Mouse (Mus musculus): Measurements from ENCODE around the gene Rab31. TPM values are rescaled to one million over a fixed set of nuclear protein-coding genes. Genes with fewer than 3 reads are reported as not detected.

Gene Rab31
- polyA plus RNA-seq (2015; fragmentation: Nextera tagmentation; extraction: Ambion mirVana) = 49.8 and 50.9 TPM in 2 replicates

GRCm38 (mm10) chr17:65771951-65772934 lies at the start of gene Rab31:
TSS of gene Rab31 (minus strand) at chr17:65772752.
- Histone ChIP-seq H3K27me3 (no peaks in the 10 kb centered on the region), H3K4me3 (replicated peaks) (peak within 1 kb of the TSS; percentile 75), H3K4me2 (replicated peaks) (peak within 1 kb of the TSS; percentile 86), H3K9ac (peak within 1 kb of the TSS; percentile 70), H3K9me3 (replicated peaks) (no peaks in the 10 kb centered on the region), H3K27ac (replicated peaks) (peak within 1 kb of the TSS; percentile 56; the same call in 1 of the 2 replicates), H3K36me3 (no peaks in the 10 kb centered on the region), H3K4me1 (peaks cover 31% of the 10 kb centered on the region)
- ATAC-seq (ENCODE audit: insufficient number of reproducible peaks, low FRiP score, low TSS enrichment, low read depth) = peak; percentile 74
- WGBS = under 1% methylated on average over 75 of the region's 75 CpGs

- H3K9me3 ChIP-seq (replicated peaks) = no peaks in the 10 kb centered on the region
- H3K4me3 ChIP-seq (replicated peaks) = no peak overlapping the region
- no peaks in the 10 kb centered on the region for H3K27me3 ChIP-seq
- ATAC-seq (ENCODE audit: insufficient number of reproducible peaks, low FRiP score, low TSS enrichment, low read depth) = no peak
- H3K4me2 ChIP-seq (replicated peaks) = no peak overlapping the region
- peaks cover 69% of the 10 kb centered on the region for H3K36me3 ChIP-seq
- WGBS = 76% methylated on average over 5 of the region's 5 CpGs
- H3K4me1 ChIP-seq = no peaks in the 10 kb centered on the region
- H3K9ac ChIP-seq = no peak overlapping the region
- H3K27ac ChIP-seq (replicated peaks) = no peak overlapping the region
These were observed 47.6 kb upstream of the Rab31 start for GRCm38 (mm10) chr17:65820197-65820596.

DNA sequence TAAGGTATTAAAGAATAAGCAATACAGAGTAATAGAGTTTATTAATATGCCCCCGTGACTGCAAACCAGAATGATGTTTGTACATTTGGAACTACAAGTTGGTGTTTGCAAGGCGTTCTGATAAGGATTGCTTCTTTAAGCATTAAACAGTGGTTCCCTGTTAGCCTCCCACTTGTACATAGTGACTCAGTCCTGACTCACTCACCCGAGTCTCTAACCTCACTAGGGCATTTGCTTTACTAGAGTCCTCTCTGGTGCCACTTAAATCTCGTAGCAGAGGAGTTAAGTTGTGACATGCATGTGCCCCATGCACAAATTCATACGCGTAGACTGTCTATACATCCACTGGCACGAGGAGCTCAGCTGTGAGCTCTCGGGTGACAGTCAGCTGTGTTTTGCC lies 41.2 kb upstream of the Rab31 start:
- peaks cover 65% of the 10 kb centered on the region for H3K36me3 ChIP-seq
- no peak for ATAC-seq (ENCODE audit: insufficient number of reproducible peaks, low FRiP score, low TSS enrichment, low read depth)
- 86% methylated on average over 8 of the region's 8 CpGs for WGBS
- H3K4me2 ChIP-seq (replicated peaks) = no peak overlapping the region
- no peaks in the 10 kb centered on the region for H3K27me3 ChIP-seq
- H3K4me3 ChIP-seq (replicated peaks) = no peak overlapping the region
- H3K9me3 ChIP-seq (replicated peaks) = no peaks in the 10 kb centered on the region
- no peak overlapping the region for H3K27ac ChIP-seq (replicated peaks)
- H3K4me1 ChIP-seq = no peaks in the 10 kb centered on the region
- H3K9ac ChIP-seq = no peak overlapping the region

GRCm38 (mm10) chr17:65811032-65811431 lies 38.5 kb upstream of the Rab31 start:
- no peak overlapping the region for H3K4me3 ChIP-seq (replicated peaks)
- WGBS = 47% methylated on average over 5 of the region's 5 CpGs
- H3K27ac ChIP-seq (replicated peaks) = no peak overlapping the region
- no peaks in the 10 kb centered on the region; the same call in 1 of the 2 replicates for H3K4me1 ChIP-seq
- H3K4me2 ChIP-seq (replicated peaks) = no peak overlapping the region
- no peaks in the 10 kb centered on the region for H3K27me3 ChIP-seq
- H3K9ac ChIP-seq = no peak overlapping the region
- peaks cover 51% of the 10 kb centered on the region for H3K36me3 ChIP-seq
- no peaks in the 10 kb centered on the region for H3K9me3 ChIP-seq (replicated peaks)
- ATAC-seq (ENCODE audit: insufficient number of reproducible peaks, low FRiP score, low TSS enrichment, low read depth) = no peak

GRCm38 (mm10) chr17:65806416-65806815 lies 33.9 kb upstream of the Rab31 start:
- no peaks in the 10 kb centered on the region; the same call in 1 of the 2 replicates for H3K4me1 ChIP-seq
- H3K36me3 ChIP-seq = peaks cover 26% of the 10 kb centered on the region
- H3K4me2 ChIP-seq (replicated peaks) = no peak overlapping the region
- H3K27ac ChIP-seq (replicated peaks) = no peak overlapping the region
- no peak overlapping the region for H3K9ac ChIP-seq
- H3K9me3 ChIP-seq (replicated peaks) = no peaks in the 10 kb centered on the region
- WGBS = 84% methylated on average over 2 of the region's 2 CpGs
- no peak overlapping the region for H3K4me3 ChIP-seq (replicated peaks)
- ATAC-seq (ENCODE audit: insufficient number of reproducible peaks, low FRiP score, low TSS enrichment, low read depth) = no peak
- H3K27me3 ChIP-seq = no peaks in the 10 kb centered on the region

- no peak overlapping the region for H3K27ac ChIP-seq (replicated peaks)
- H3K36me3 ChIP-seq = peaks cover 22% of the 10 kb centered on the region
- H3K4me2 ChIP-seq (replicated peaks) = no peak overlapping the region
- H3K4me1 ChIP-seq = no peaks in the 10 kb centered on the region; the same call in 1 of the 2 replicates
- no peaks in the 10 kb centered on the region for H3K9me3 ChIP-seq (replicated peaks)
- no peaks in the 10 kb centered on the region for H3K27me3 ChIP-seq
- H3K9ac ChIP-seq = no peak overlapping the region
- no peak for ATAC-seq (ENCODE audit: insufficient number of reproducible peaks, low FRiP score, low TSS enrichment, low read depth)
- WGBS = 61% methylated on average over 4 of the region's 4 CpGs
- H3K4me3 ChIP-seq (replicated peaks) = no peak overlapping the region
These were observed 33.4 kb upstream of the Rab31 start for GRCm38 (mm10) chr17:65805966-65806365.

DNA sequence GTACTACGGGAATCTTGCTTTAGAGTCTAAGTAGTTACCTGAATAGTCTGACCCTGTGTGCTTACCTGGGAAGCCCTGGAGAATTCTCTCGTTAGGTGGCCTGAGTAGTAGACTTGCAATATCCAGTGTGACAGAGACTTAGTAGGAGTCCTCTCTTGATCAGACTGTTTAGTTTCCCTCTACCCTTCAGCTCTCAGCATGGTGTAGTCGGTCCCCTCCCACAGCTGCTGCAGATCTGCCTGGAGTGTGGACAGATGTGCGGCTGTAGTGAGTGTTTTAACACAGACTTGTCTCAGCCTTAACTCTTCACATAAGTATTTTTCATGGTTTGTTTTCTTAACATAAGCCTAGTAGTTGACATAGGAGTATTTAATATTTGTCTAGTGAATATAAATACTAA lies 29.5 kb upstream of the Rab31 start:
- H3K9ac ChIP-seq = no peak overlapping the region
- ATAC-seq (ENCODE audit: insufficient number of reproducible peaks, low FRiP score, low TSS enrichment, low read depth) = no peak
- no peak overlapping the region for H3K27ac ChIP-seq (replicated peaks)
- H3K36me3 ChIP-seq = peaks cover 10% of the 10 kb centered on the region
- 76% methylated on average over 4 of the region's 4 CpGs for WGBS
- H3K4me2 ChIP-seq (replicated peaks) = no peak overlapping the region
- H3K27me3 ChIP-seq = no peaks in the 10 kb centered on the region
- H3K4me3 ChIP-seq (replicated peaks) = no peak overlapping the region
- H3K4me1 ChIP-seq = no peaks in the 10 kb centered on the region; the same call in 1 of the 2 replicates
- no peaks in the 10 kb centered on the region for H3K9me3 ChIP-seq (replicated peaks)

DNA sequence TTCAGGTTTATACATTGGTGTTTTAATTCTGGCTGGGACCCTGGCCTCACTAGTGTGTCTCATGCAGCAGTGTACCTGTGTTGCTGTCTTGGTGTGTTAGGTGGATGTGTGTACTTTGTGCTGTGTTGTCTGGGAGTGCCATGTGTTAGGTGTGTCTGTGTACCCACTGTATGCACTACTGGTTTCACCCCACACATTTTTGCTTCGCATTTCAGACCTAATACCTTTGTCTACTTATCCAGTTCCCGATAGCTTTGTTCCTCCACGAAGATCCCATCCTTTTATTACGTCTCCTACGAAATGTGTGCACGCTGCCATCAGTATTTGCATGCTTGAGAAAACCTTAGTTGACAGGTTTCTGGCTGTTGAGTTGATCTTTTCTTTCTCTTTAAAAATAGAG lies 27.9 kb upstream of the Rab31 start:
- Histone ChIP-seq H3K4me3 (replicated peaks) (no peak overlapping the region), H3K9ac (no peak overlapping the region), H3K4me2 (replicated peaks) (no peak overlapping the region), H3K9me3 (replicated peaks) (no peaks in the 10 kb centered on the region), H3K4me1 (no peaks in the 10 kb centered on the region), H3K36me3 (peaks cover 7% of the 10 kb centered on the region), H3K27me3 (no peaks in the 10 kb centered on the region), H3K27ac (replicated peaks) (no peak overlapping the region)
- 86% methylated on average over 6 of the region's 6 CpGs for WGBS
- ATAC-seq (ENCODE audit: insufficient number of reproducible peaks, low FRiP score, low TSS enrichment, low read depth) = no peak

DNA sequence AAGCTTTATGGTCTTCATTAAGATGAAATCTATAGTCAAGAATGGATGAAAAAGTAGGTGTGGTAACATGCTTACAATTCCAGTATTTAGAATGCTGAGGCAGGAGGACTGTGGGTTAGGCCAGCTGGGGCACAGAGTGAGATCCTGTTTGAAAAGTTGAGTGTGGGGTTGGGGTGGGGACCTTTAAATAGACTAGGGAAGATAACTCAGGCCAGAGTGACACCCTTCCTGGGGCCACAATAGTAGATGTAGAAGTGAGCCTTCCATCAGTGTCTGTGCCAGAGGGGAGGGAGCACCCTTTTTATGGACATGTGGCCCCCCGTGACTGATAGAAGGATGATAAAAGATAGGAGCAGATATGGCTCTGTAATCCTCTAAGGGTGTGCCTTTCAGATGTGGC lies 26.8 kb upstream of the Rab31 start:
- no peak for ATAC-seq (ENCODE audit: insufficient number of reproducible peaks, low FRiP score, low TSS enrichment, low read depth)
- Histone ChIP-seq H3K4me2 (replicated peaks) (no peak overlapping the region), H3K4me3 (replicated peaks) (no peak overlapping the region), H3K9ac (no peak overlapping the region), H3K27me3 (no peaks in the 10 kb centered on the region), H3K4me1 (no peaks in the 10 kb centered on the region), H3K9me3 (replicated peaks) (no peaks in the 10 kb centered on the region), H3K36me3 (peaks cover 9% of the 10 kb centered on the region), H3K27ac (replicated peaks) (no peak overlapping the region)
- WGBS = 75% methylated on average over 1 of the region's 1 CpGs

- H3K9ac ChIP-seq = no peak overlapping the region
- ATAC-seq (ENCODE audit: insufficient number of reproducible peaks, low FRiP score, low TSS enrichment, low read depth) = no peak
- no peaks in the 10 kb centered on the region for H3K4me1 ChIP-seq
- no peaks in the 10 kb centered on the region for H3K27me3 ChIP-seq
- no peak overlapping the region for H3K4me2 ChIP-seq (replicated peaks)
- no peak overlapping the region for H3K27ac ChIP-seq (replicated peaks)
- no peak overlapping the region for H3K4me3 ChIP-seq (replicated peaks)
- H3K9me3 ChIP-seq (replicated peaks) = no peaks in the 10 kb centered on the region
- H3K36me3 ChIP-seq = peaks cover 7% of the 10 kb centered on the region; the same call in 1 of the 2 replicates
- 73% methylated on average over 4 of the region's 4 CpGs for WGBS
These were observed 25.9 kb upstream of the Rab31 start for GRCm38 (mm10) chr17:65798446-65798845.

DNA sequence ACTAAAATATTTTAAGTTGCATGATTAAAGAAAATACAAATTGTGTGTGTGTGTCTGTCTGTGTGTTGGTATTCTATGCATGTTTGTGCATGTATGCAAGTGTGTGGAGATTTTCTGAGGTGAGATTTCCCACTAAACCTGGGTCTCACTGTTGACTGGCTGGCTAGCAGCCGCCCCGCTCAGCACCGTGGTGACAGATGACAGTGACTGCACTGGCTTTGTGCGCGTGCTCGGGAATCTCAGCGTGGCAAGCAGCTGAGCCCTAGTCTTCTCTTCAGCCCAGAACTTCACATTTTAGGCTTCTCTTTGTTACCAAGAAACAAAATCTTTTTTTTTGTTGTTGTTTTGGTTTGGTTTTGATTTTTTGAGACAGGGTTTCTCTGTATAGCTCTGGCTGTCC lies 23.5 kb upstream of the Rab31 start:
- no peak overlapping the region for H3K9ac ChIP-seq
- H3K4me3 ChIP-seq (replicated peaks) = no peak overlapping the region
- no peaks in the 10 kb centered on the region for H3K9me3 ChIP-seq (replicated peaks)
- WGBS = 82% methylated on average over 7 of the region's 7 CpGs
- peaks cover 7% of the 10 kb centered on the region; the same call in 1 of the 2 replicates for H3K36me3 ChIP-seq
- no peaks in the 10 kb centered on the region for H3K27me3 ChIP-seq
- no peak overlapping the region for H3K27ac ChIP-seq (replicated peaks)
- ATAC-seq (ENCODE audit: insufficient number of reproducible peaks, low FRiP score, low TSS enrichment, low read depth) = no peak
- no peaks in the 10 kb centered on the region for H3K4me1 ChIP-seq
- no peak overlapping the region for H3K4me2 ChIP-seq (replicated peaks)
